ENCODE assay signal across 12 mouse cellular contexts in the genomic region with DNA sequence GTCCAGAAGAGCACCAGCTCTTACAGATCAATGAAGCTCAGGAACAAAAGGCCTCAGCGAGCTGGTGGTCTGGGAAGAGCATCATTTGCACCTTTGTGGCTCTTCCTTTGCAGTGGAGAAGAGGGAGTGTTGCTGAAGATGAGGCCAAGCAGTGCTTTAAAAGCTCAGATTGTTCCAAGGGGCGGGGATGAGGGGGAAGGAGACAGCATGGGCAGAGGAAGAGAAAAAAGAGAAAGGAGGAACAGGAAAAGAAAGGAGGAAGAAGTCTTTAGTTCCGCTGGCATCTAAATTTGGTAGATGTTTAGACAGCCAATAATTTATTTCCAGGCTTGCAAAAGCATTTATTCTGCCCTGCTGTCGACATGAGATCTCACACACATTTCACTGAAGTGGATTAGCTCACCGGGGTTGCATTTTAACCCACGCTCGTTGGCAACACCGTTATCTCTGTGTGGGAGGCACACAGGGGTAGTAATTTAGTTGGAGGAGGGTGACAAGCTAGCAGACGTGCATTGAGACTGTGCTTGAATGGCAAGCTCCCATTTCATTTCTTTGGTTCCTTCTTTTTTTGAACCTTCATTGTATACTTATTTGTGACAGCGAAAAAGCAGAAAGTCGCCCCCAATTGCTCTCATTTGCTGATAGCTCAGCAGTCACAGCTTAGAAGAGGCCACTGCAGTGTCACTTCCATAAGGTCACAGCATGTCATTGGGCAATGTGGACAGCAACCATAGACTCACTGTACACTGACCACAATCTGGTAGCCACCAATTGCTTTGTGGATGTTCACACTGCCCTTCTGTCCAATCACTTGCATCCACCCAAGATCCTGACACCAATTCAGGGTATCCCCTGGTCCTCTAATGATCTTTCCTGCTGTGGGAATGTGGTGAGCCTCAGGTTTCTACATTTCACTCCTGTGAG.
DNase-seq lines count a peak whose midpoint lies in the region; ATAC-seq lines count a peak whose summit lies in the region.
"Had no signal": no experiment of that assay in that cellular context is flagged by ENCODE, and none has a peak within 500 bp of the region (broad histone marks: within the 10 kb centered on the region; RNA-seq: fewer than 3 reads in every experiment).

No protein-coding gene starts in this region.

- H3K4me3 ChIP-seq in hindbrain, embryonic 16.5 days (ENCODE audit: low read length): no peak overlapping the region
- H3K4me3 ChIP-seq: heart, adult 2 months; limb, embryonic 13.5 days had no signal

- no peaks in the 10 kb centered on the region for H3K4me1 ChIP-seq in hindbrain, embryonic 16.5 days (ENCODE audit: control insufficient read depth, insufficient read depth, low read depth, low read length)
- H3K4me1 ChIP-seq: limb, embryonic 13.5 days had no signal

- no peaks in the 10 kb centered on the region for H3K36me3 ChIP-seq in hindbrain, embryonic 16.5 days (ENCODE audit: control insufficient read depth, insufficient read depth, low read length)
- H3K36me3 ChIP-seq: limb, embryonic 13.5 days had no signal

- no peaks in the 10 kb centered on the region for H3K9me3 ChIP-seq in hindbrain, embryonic 16.5 days (ENCODE audit: control insufficient read depth, low read length)
- H3K9me3 ChIP-seq: limb, embryonic 13.5 days had no signal

- no peaks in the 10 kb centered on the region for H3K27me3 ChIP-seq in hindbrain, embryonic 16.5 days (replicated peaks; ENCODE audit: control insufficient read depth, insufficient read depth, low read length)
- H3K27me3 ChIP-seq: limb, embryonic 13.5 days had no signal

- WGBS in hindbrain, embryonic 16.5 days: 52% methylated on average over 11 of the region's 11 CpGs

- ATAC-seq in CD4-positive, CD25-positive, alpha-beta regulatory T cell, adult 4 months: no peak
- no peak for ATAC-seq in hindbrain, embryonic 16.5 days

- H3K27ac ChIP-seq in hindbrain, embryonic 16.5 days (ENCODE audit: low read depth, low read length): no peak overlapping the region
- H3K27ac ChIP-seq: heart, adult 2 months; limb, embryonic 13.5 days had no signal

- no peak overlapping the region for H3K4me2 ChIP-seq in hindbrain, embryonic 16.5 days (ENCODE audit: low read length)
- H3K4me2 ChIP-seq: limb, embryonic 13.5 days had no signal

- no peak overlapping the region for H3K9ac ChIP-seq in hindbrain, embryonic 16.5 days (ENCODE audit: low read depth, low read length)
- H3K9ac ChIP-seq: limb, embryonic 13.5 days had no signal

- DNase-seq in kidney, postnatal 4 days: peak; percentile 6 to 11
- no peak for DNase-seq in kidney, adult 18-20 months
- DNase-seq in frontal cortex, postnatal 14 days (ENCODE audit: low spot score in 2 of 2): peak; percentile 57 to 77
- peak; percentile 68 for DNase-seq in layer of hippocampus, adult 9-10 months (ENCODE audit: low spot score)
- peak; percentile 79 to 80 for DNase-seq in right cerebral cortex, adult 2 months (ENCODE audit: low spot score in 2 of 2)
- DNase-seq in cerebellum, postnatal 25 days: no peak
- DNase-seq: adrenal gland, adult 8-10 months; thymus, postnatal 25 days had no signal

Comparison
In these comparisons a context has a peak if more than half of its experiments do, and no peak if none do; other contexts are left out.
1. DNase-seq: peak in kidney, postnatal 4 days (2 of 2), frontal cortex, postnatal 14 days (2 of 2), layer of hippocampus, adult 9-10 months (single experiment) and right cerebral cortex, adult 2 months (2 of 2); none in kidney, adult 18-20 months (single experiment) and cerebellum, postnatal 25 days (0 of 2).